Mouse (Mus musculus) small intestine, adult 2 months (tissue): ENCODE measurements around the gene Cog3. TPM values are rescaled to one million over a fixed set of nuclear protein-coding genes. Genes with fewer than 3 reads are reported as not detected.

ENCODE experiments used
- H3K27ac ChIP-seq: fragments of 200-500 bp; 2 replicates; pipeline ENCODE4 v1.5.1; 2012; ENCODE audit warnings: low read depth, low read length, control low read depth, inconsistent platforms; ENCODE audit not compliant: insufficient read depth
- H3K27me3 ChIP-seq: fragments of 200-500 bp; 2 replicates; pipeline ENCODE4 v1.6.1; 2012; ENCODE audit warnings: mild to moderate bottlenecking, moderate library complexity, low read length, inconsistent platforms; ENCODE audit not compliant: control insufficient read depth, insufficient read depth
- H3K36me3 ChIP-seq: fragments of 200-500 bp; 2 replicates; pipeline ENCODE4 v1.6.1; 2012; ENCODE audit warnings: mild to moderate bottlenecking, low read length, control low read depth, inconsistent platforms; ENCODE audit not compliant: control insufficient read depth, insufficient read depth
- H3K4me1 ChIP-seq: fragments of 200-500 bp; 2 replicates; pipeline ENCODE4 v1.6.1; 2012; ENCODE audit warnings: low read length, inconsistent platforms, mixed read lengths; ENCODE audit not compliant: control insufficient read depth, insufficient read depth, insufficient read length
- H3K4me3 ChIP-seq: fragments of 200-500 bp; 2 replicates; pipeline ENCODE4 v1.5.1; 2012; ENCODE audit warnings: low read depth, mild to moderate bottlenecking, control low read depth, inconsistent platforms, low read length, moderate library complexity
- CTCF ChIP-seq: fragments of 200-500 bp; IDR thresholded peaks from 2 replicates; pipeline ENCODE4 v1.5.1; 2012; ENCODE audit warnings: low read depth, mild to moderate bottlenecking, control low read depth, inconsistent platforms, low read length, moderate library complexity, mixed read lengths; ENCODE audit not compliant: insufficient replicate concordance, insufficient read length; ENCODE audit errors: extremely low read depth
- POLR2A ChIP-seq: fragments of 200-500 bp; IDR thresholded peaks from 2 replicates; pipeline ENCODE4 v1.6.1; 2012; ENCODE audit warnings: low read depth, mild to moderate bottlenecking, control low read depth, inconsistent platforms, low read length, moderate library complexity
- WGBS: fragments of 180-500 bp; shearing (Covaris S2); methylation state at CpG from one replicate; pipeline ENCODE4 v1.1.7; 2018; 5-methylcytosine and 5-hydroxymethylcytosine counted together
- polyA plus RNA-seq: library from polyadenylated mRNA; depleted of rRNA; stranded (reverse); fragments of >200 nt; gene quantifications from 2 replicates; pipeline ENCODE4 v1.2.3, GENCODE M21; 2012

Cog3 gene
- polyA plus RNA-seq, 1 experiment, result 5.7 TPM

- WGBS, result 56% methylated on average over 3 of the region's 3 CpGs
- H3K4me1 ChIP-seq, result no peaks in the 10 kb centered on the region
- no peaks in the 10 kb centered on the region for H3K27me3 ChIP-seq
- no peak overlapping the region for H3K27ac ChIP-seq
- no peak overlapping the region for H3K4me3 ChIP-seq
- no peaks in the 10 kb centered on the region for H3K36me3 ChIP-seq
- TF ChIP-seq POLR2A (no peak), CTCF (no peak)
These were observed 36.2 kb upstream of the Cog3 start for GRCm38 (mm10) chr14:75790411-75790996.

GRCm38 (mm10) chr14:75789291-75789690, 35.0 kb upstream of the Cog3 start:
- Histone ChIP-seq H3K4me1 (no peaks in the 10 kb centered on the region), H3K36me3 (no peaks in the 10 kb centered on the region), H3K4me3 (no peak overlapping the region), H3K27me3 (no peaks in the 10 kb centered on the region), H3K27ac (no peak overlapping the region)
- WGBS, result 76% methylated on average over 6 of the region's 6 CpGs
- no peak for TF ChIP-seq CTCF
- TF ChIP-seq POLR2A, result no peak

GRCm38 (mm10) chr14:75787794-75788175, 33.5 kb upstream of the Cog3 start:
- Histone ChIP-seq H3K36me3 (no peaks in the 10 kb centered on the region), H3K4me3 (no peak overlapping the region), H3K27ac (no peak overlapping the region), H3K4me1 (no peaks in the 10 kb centered on the region), H3K27me3 (no peaks in the 10 kb centered on the region)
- TF ChIP-seq CTCF (no peak), POLR2A (no peak)
- WGBS, result 38% methylated on average over 7 of the region's 7 CpGs

GRCm38 (mm10) chr14:75786868-75787793, 32.8 kb upstream of the Cog3 start, which contains the start of gene Slc25a30:
Gene Slc25a30 (minus strand): TSS chr14:75787037.
- TF ChIP-seq POLR2A (peak; percentile 94), CTCF (no peak)
- Histone ChIP-seq H3K27me3 (no peaks in the 10 kb centered on the region), H3K4me3 (peak within 1 kb of the TSS; percentile 82), H3K36me3 (no peaks in the 10 kb centered on the region; the same call in 1 of the 2 replicates), H3K27ac (peak within 1 kb of the TSS; percentile 60), H3K4me1 (no peaks in the 10 kb centered on the region)
- WGBS, result 4% methylated on average over 51 of the region's 51 CpGs

GRCm38 (mm10) chr14:75786424-75786867, 32.1 kb upstream of the Cog3 start:
- TF ChIP-seq POLR2A (no peak), CTCF (no peak)
- WGBS, result 1% methylated on average over 31 of the region's 31 CpGs

GRCm38 (mm10) chr14:75779913-75780312, 25.6 kb upstream of the Cog3 start:
- 85% methylated on average over 4 of the region's 4 CpGs for WGBS
- Histone ChIP-seq H3K27me3 (no peaks in the 10 kb centered on the region), H3K27ac (no peak overlapping the region), H3K4me1 (no peaks in the 10 kb centered on the region), H3K4me3 (no peak overlapping the region), H3K36me3 (peaks cover 2% of the 10 kb centered on the region)
- TF ChIP-seq POLR2A, result no peak

More at GRCm38 (mm10) chr14:75786424-75786867, 32.1 kb upstream of the Cog3 start:
- Histone ChIP-seq H3K27ac (peak overlapping the region; percentile 51), H3K4me3 (peak overlapping the region; percentile 82), H3K27me3 (no peaks in the 10 kb centered on the region), H3K4me1 (no peaks in the 10 kb centered on the region), H3K36me3 (no peaks in the 10 kb centered on the region; the same call in none of the 2 replicates)

GRCm38 (mm10) chr14:75776637-75777036, 22.3 kb upstream of the Cog3 start:
- no peaks in the 10 kb centered on the region for H3K27me3 ChIP-seq
- WGBS, result 87% methylated on average over 8 of the region's 8 CpGs
- H3K36me3 ChIP-seq, result peaks cover 2% of the 10 kb centered on the region
- no peak overlapping the region for H3K4me3 ChIP-seq
- no peak overlapping the region for H3K27ac ChIP-seq
- H3K4me1 ChIP-seq, result no peaks in the 10 kb centered on the region
- TF ChIP-seq CTCF, result no peak
